Mouse (Mus musculus) ZHBTc4 (cell line): Measurements from ENCODE around the gene Brinp2.
A peak's percentile ranks its signal among the peaks of the same experiment; 100 is the strongest.

Experiments used
- DNase-seq: peaks from one replicate; pipeline ENCODE4 v3.0.0-alpha.2; 2011; ENCODE audit warnings: low read depth, low spot score

Brinp2 gene

DNA sequence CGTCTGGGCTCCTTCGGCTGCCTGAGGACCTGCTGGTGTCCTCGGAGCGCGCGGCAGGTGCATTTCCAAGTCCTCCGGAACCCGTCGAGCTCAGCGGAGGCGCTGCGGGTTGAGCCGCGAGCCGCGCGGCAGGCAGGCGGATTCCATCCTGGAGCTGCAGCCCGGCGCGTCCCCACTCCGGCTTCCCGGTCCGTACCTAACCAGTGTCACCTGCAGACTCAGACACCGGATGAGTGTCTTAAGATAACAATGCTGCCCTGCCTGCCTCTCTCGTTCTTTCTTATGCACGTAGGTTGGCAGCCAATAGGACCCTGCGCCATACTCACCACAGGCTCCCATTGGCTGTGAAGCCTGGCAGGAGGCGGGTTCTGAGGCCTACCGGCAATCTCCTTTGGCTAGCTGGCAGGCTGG is at the start of gene Brinp2:
Brinp2 (minus strand) TSS at position 276 of the 411 bp plus-strand sequence.
- peak; percentile 90 for DNase-seq

DNA sequence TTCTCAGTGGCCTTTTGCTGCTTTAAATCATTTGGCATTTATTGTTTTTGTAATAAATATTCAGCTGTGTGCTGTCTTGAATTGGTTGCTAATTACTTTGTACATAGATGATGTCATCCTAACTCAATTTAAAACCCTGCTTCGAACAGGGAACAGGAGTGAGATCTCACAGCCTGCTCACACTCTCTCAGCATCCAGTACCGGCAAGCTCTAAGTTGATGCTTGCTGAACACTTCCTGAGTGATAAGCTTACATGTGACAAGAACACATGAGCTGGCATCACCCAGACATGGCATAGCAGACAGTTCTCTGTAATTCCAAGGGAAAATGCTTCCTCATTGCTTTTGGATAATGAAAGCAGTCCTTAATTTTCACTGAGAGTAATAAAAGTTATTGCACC is 44.8 kb upstream of the Brinp2 start:
- DNase-seq: no peak

DNA sequence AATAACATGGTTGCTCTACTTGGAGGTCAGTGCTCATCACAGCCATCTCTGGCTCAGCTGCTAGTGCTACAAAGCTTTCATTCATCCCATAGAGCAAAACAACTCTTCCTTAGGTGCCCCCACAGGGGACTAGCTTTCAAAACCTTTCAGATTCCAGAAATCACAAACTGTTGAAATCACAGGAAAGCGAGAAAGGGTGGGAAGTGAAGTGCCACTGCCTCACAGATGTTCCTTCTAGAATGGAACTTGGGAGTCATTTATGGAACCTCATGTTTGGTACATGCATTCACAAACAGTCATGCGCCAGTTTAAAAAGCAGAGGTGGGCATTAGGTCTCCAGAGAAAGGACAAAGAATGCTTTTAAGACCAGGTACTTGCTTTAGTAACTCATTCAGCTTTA is 40.9 kb upstream of the Brinp2 start:
- DNase-seq: no peak

DNA sequence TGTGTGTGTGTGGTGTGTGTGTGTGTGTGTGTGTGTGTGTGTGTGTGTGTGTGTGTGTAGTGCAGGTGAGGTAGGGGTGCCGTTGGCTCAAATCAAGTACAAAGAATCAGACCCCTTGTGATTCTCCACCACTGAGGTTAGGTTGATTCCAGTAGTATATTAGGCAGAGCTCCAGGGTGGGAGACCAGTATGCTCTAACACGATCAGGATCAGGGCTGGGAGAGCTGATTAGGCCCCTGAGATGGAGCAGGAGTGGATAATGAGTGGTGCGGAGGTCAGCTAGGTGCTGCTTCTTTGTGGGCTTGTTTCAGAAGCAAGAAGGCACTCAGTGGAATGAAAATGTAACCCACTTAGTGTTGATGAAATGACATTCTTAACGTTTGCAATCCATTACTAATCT is 34.6 kb upstream of the Brinp2 start:
- DNase-seq: no peak

DNA sequence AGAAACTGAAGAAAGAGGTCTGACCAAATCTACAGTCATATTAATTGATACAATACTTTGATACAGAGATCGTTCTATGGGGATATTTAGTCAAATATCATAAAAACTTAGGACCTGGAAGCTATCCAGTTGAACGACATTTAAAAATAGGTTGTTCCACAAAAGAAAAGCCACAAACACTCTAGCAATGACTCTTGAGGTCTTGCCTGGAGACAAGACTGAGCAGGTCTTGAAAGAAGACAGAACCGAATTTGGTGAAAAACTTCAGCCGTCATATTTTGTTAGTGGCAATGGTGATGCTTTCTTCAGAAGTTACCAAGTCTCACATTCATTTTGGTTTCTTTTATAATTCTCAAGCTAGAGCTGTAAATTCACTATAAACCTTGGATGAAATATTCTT is 32.9 kb upstream of the Brinp2 start:
- no peak for DNase-seq

DNA sequence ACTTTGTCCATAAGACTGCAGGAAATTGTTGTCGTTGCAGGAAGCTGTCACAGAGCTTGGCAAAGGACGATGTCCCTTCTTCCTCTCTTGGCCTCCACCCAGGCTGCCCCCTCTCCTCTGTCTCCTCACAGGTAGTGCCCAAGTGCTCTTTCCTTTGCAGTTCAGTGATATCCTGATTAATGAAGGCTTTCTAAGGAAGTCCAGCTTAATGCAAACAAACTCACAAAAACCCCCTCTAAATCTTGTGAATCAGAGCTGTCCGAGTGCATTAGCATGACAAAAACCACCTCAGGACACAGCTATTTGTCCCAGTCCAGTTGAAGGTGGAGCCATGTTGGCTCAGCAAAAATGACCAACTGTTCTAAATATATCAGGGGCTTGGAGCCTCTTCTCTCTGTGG is 30.7 kb upstream of the Brinp2 start:
- DNase-seq: peak; percentile 39

DNA sequence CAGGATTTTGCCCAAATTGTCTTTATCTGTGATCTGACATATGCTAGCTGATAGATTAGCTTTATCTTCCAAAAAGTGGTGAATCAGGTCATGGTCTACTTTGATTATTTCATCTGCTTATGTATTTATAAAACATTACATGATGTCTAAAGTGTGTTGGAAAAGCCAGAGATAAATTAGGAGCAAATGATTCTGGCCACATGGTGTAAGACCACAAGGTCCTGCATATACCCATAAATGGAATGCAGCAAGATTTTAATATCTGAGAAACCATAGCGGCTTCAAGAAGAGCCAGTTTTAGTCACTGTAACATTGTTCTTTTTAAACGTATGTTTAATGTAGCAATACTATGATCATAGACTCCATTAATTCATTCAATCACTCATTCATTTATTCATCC is 29.2 kb upstream of the Brinp2 start:
- no peak for DNase-seq

DNA sequence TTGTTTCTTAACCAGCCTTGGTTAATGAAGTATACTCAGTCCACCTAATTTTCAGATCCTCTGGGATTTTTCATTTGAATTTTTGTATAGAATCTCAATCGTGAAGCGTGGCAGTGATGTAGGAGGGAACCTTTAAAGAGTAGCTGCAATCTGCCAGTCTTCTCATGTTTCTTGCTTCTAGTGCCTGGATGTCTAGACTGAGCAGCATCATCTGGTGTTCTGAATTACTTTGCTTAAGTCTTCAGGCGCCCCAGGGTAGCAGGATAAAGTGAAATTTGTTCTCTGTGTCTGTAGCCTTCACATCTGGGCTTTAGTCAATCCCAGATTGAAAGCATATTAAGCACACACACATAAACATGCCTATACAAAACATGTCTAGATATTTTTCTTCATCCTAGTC is 27.1 kb upstream of the Brinp2 start:
- no peak for DNase-seq

DNA sequence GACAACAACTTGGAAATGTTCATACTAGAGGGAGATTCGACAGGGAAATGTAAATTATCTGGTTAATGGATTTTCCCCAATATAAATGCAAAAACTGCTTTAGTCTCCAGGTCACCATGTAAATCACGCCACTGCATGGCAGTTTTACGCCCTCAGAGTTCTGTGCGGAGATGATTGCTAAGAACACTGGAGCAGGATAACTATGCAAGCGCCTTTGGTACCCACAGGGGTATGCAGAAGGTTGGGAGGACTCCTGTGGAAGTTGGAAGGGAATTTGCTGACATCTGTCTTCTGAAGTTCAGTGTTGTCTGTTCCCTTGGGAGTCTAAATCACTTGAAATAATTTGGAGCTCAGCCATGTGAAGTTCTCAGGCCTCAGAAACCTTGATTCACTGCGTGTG is 26.2 kb upstream of the Brinp2 start:
- DNase-seq: no peak

DNA sequence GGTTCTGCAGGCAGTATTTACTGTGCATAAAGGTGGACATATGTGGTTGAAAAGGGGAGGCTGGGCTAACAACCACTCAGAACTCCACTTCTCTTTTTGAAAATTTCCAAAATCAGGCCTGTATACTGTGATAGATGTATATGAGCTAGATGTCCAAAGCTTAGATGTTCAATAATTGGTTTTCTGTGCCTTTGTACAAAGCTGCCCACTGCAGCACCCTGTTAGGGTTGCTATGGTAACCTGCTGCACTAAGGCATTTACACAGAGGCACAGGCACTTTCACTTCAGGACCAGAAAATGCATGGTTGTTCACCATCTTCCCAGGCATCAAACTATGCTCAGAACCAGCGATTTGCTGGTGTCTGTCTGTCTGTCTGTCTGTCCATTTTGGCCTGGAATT is 8.3 kb upstream of the Brinp2 start:
- no peak for DNase-seq

DNA sequence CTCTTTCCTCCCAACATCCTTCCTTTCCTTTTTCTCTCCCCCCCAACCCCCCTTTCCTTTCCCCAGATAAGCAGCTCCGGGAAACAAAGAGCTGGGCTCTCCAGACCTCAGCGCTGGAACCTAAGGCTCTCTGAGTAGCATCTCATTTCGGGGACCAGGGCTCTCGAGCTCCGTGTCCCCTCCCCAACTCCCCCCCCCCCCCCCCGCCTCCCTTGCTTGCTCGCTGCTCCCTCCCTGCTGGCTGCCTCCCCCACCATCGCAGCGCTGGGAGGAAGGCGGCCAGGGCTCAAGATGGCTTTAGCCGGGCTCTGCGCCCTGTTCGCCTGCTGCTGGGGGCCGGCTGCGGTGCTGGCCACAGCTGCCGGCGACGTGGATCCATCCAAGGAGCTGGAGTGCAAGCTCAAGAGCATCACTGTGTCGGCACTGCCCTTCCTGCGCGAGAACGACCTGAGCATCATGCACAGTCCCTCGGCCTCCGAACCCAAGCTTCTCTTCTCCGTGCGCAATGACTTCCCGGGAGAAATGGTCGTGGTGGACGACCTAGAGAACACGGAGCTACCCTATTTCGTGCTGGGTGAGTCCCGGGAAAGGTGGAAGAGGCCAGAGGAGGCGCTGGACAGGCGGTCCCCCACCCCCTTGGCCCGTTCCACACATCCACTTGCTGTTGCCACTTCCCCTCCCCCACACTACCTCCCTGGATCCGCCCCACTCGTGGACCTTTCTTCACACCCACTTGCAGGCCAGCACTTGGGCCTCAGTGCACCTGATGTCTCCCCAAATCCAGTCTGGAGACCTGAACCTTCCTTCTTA is 6.4 kb upstream of the Brinp2 start:
- no peak for DNase-seq

DNA sequence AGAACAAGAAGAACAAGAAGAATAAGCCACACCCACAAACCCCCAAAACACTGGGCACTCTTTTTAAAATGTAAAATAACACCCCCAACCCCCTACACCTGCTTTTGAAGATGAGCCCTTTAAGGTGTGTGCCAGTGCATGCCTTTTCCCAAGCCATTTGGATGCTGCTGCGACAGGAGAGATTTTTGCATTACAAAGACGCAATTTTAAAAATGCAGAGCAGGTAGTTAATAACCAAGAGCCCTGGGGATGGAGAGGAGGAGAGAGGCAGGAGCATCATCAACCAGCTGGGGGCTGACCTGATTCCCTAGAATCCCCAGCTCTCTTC is 5.8 kb upstream of the Brinp2 start, which contains the start of gene Astn1:
Astn1 (plus strand) TSS at position 310 of the 328 bp plus-strand sequence.
- no peak for DNase-seq

DNA sequence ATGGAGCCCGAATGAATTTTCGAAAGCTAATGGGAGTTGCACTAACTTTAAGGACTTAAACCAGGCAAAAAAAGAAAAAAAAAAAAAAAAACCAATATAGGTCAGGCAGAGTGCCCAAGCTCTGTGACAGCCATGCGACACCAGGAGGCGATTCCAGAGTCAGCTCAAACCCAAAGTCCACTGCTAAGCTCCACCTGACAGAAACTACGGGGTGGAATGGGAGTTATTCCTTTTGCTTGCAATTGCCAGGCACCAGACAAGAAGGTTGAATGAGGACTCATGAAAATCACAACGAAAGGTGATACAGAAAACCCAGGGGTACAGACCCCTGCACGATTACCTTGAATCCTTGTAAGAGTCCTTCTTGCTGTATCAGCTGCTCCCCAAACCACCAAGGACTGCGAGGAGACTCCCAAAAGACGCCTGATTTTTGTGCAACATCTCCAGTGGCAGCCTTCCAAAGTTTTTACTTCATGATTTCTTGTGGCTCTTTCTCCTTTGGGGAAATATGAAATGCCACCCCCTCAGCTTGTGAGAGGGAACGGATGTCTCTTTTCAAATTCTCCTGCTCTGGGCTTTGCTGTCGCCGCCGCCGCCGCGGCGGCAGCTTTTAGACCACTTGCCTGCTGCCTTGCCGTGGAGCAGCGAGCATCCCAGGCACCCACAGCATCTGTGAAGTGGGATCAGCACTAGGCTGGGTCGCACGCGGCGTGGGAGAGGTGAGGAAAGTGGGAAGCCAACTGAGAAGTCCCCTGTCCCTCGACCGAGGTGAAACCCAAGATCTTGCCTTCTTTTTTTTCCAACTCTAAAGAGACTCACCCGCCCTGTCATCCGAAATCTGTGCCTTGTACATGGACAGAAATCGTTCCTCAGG is 712 bp downstream of the Brinp2 start:
- DNase-seq: no peak

DNA sequence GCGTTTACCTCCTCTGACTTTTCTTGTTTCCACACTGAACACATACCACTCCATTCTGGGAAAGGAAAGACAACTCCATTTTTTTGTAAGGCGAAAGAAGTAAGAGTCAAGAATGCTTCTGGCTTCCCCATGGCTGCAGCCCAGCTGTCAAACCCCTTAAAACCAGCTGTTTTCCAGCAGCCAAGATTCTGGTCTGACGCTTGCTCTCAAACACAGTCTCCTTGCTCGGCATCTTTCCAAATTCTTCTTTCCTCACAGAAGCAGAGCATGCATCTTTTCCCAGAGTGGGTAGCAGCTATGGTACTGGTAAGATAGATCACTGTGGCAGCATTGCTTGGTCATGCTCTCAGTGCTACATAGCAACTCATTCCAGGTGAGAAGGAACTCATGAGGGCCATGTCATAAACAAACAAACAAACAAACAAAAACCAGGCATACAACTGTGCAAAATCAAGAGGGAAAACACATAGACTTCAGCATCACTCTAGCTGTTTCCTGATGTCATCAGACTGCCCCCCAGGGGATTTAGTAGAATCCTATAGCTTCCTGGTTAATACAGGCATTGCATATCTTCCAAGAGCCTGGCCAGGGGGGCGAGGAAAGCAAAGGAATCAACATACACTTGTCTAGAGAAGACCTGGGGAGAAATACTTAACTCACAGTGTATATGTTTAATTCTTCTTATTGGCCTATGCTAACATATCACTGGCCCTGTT is 2.3 kb downstream of the Brinp2 start:
- DNase-seq: no peak

DNA sequence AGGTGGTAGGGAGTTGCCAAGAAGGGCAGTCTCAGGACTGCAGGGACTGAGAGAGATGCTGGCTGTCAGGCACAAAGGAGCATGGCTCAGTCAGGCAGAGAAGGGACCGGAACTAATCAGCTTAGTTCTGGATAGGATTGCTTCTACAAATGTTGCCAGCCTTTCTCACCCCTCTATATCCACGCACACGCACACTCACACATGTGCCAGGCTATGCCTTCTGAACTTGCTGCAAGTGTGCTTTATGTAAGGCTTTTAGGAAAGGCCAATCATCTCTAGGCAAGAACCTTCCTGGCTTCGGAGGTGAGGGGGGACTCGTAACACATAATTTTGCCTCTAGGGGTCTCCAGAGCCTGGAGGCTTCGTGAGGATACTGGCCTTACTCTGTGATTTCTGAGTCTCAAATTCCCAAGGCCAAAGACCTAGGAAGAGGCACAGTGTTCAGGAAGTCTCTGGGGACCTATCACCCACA is 12.8 kb downstream of the Brinp2 start:
- peak; percentile 17 for DNase-seq

DNA sequence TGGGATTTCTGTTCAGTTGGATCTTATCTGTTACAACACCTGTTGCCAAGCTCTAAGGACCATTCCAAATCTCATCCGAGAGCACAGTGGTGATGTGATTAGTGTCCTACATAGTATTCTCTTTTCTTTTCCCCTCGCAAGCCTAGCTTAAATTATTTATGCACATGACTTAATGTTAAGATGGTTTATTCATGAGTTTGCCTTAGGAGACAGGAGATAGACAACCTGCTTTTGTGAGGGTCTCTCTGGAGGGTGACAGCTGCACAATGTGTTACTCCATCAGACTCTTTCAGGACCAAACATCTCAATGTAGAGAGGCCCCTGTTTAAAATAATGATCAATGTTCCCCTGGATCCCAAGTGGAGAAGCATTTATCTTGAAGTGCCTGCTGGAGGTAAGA is 27.3 kb downstream of the Brinp2 start:
- no peak for DNase-seq

DNA sequence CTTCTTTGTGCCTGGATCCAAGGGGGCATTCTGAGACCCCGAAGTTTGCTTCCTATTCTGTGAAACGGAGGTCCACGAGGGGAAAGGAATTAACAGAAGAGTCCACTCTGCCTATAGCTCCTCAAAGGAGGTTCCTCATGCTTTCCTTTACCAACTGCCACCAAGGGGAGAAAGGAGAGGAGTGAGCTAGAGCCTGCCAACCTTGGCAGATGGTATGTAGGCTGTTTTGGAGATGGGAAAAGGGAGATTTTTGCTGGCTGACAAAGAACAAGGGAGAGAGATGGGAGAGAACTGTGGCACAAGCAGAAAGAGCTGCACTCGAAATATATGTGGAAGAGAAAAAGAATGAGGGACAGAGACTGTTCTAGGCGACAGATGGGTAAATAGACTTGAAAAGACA is 28.0 kb downstream of the Brinp2 start:
- DNase-seq: no peak

DNA sequence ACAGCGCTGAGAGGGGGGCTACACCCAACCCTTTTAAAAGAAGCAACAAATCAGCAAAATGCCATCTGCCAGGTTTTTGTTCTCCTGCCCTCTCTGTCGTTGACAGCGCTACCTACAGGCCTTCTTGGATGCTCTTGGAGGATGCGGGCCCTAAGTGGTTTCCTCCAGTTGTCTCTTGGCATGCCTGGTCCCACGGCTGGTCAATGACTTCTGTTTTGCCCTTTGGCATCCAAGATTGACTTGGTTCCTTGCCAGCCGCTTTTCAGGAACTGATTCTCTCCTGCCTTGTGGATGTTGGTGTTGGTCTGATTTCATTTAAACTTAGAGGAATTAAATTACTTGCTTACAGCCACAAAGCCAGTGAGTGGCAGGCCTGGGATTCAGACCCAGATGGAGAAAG is 32.8 kb downstream of the Brinp2 start:
- DNase-seq: no peak

DNA sequence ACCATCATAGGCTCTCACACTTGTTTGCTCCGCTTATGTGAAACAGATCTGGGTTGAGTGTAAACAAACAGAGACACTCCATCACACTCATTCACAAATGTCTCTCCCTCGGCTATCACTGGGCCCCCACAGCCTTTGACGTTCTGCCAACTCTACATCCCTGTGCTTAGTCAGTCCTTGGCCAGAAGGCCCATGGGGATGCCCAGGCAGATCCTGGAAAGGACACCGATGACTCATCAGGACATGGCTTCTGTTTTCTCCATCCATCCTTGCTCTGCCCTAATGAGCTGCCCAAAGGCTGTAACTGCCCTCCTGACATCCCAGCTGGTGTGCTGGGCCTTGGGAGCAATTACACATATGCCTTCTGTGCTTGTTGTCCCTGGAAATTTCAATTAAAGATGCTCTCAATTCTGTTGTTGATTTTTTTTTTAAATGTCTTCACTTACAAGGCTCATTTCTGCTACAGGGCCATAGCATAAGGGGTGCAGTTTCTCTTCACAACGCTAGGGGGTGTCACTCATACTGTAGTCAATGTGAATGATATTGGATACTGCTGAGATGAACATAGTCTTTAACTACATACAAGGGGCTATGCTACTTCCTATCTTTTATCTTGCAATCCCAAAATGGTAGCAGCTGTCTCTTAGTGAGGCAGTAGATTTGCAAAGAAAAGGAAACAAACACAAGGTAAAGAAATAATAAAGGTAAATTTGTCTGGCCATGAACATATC is 45.5 kb downstream of the Brinp2 start:
- DNase-seq: no peak

DNA sequence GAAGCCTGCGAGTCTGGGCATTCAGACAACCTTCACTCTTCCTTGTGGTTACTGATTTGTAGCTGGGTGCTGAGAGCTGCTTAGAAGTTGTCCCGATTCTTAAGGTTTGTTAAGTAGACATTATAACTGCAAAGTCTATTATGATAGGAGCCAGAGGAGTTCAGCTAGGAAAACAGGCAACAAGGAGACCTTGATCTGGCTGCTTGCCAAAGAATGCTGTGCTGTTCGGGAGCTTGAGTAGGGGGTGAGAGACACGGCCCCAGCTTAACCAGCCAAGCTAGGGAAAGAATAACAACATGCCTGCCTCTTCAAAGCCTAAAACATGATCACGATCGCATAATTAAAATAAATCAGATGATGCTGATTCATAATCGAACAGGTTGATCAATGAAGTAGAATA is 59.1 kb downstream of the Brinp2 start:
- no peak for DNase-seq

DNA sequence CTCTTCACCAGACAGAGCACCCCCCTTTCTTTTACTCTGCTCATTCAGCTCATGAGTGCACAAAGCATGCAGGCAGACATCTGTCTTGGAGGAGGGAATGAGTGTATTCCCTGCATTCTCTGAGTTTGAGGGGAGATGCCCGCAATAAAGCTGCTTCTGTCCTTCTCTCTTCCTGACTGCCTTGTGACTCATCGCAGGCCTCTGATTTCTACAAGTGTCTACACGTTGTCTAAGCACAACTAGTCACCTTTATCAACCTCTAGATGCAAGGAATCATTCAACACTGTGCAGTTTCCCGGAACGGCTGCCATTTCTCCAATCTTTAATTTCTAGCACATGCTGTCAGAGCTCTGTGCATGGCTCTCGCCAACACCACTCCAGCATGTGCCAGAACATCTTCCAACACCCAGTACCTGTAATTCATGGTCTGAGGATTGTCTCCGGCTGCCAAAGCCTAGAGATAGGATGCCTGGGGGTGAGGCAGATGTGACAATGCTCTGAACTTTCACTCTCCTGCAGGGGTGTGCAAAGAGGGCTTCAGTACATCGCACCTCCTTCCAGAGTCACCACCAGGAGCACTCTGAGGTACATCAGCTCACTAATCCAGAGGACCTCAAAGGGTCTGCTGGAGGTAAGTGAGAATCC is 59.7 kb downstream of the Brinp2 start:
- DNase-seq: no peak
